Mouse (Mus musculus): ENCODE results near the gene Smurf2. TPM values are rescaled to one million over a fixed set of nuclear protein-coding genes. Genes with fewer than 3 reads are reported as not detected.
A peak's percentile ranks its signal among the peaks of the same experiment; 100 is the strongest.

Gene Smurf2
- polyA plus RNA-seq, 1 experiment from 2014 or later: 16.4 TPM

GRCm38 (mm10) chr11:106872650-106873049 is 47.9 kb downstream of the Smurf2 start:
- no peak for ATAC-seq (ENCODE audit: low read depth)

GRCm38 (mm10) chr11:106851438-106851837 is 69.1 kb downstream of the Smurf2 start:
- Histone ChIP-seq H3K4me1 (replicated peaks; ENCODE audit: control insufficient read depth, insufficient read depth, low read length) (no peaks in the 10 kb centered on the region), H3K36me3 (ENCODE audit: control insufficient read depth, insufficient read depth, low read length) (peaks cover 19% of the 10 kb centered on the region), H3K9me3 (ENCODE audit: control insufficient read depth, low read length) (no peaks in the 10 kb centered on the region), H3K9ac (ENCODE audit: low read length) (no peak overlapping the region), H3K4me2 (ENCODE audit: low read depth, low read length) (no peak overlapping the region), H3K27ac (ENCODE audit: low read length) (no peak overlapping the region), H3K4me3 (ENCODE audit: low read length) (no peak overlapping the region), H3K27me3 (ENCODE audit: control insufficient read depth, insufficient read depth, low read depth, low read length) (no peaks in the 10 kb centered on the region)
- ATAC-seq (ENCODE audit: low read depth): no peak
- 52% methylated on average over 2 of the region's 2 CpGs for WGBS

More at GRCm38 (mm10) chr11:106872650-106873049, 47.9 kb downstream of the Smurf2 start:
- Histone ChIP-seq H3K4me2 (ENCODE audit: low read depth, low read length) (no peak overlapping the region), H3K36me3 (ENCODE audit: control insufficient read depth, insufficient read depth, low read length) (peaks cover 14% of the 10 kb centered on the region), H3K9me3 (ENCODE audit: control insufficient read depth, low read length) (no peaks in the 10 kb centered on the region), H3K4me1 (replicated peaks; ENCODE audit: control insufficient read depth, insufficient read depth, low read length) (no peaks in the 10 kb centered on the region; the same call in 1 of the 2 replicates), H3K9ac (ENCODE audit: low read length) (no peak overlapping the region), H3K27ac (ENCODE audit: low read length) (no peak overlapping the region), H3K4me3 (ENCODE audit: low read length) (no peak overlapping the region), H3K27me3 (ENCODE audit: control insufficient read depth, insufficient read depth, low read depth, low read length) (no peaks in the 10 kb centered on the region)
- 84% methylated on average over 6 of the region's 6 CpGs for WGBS

DNA sequence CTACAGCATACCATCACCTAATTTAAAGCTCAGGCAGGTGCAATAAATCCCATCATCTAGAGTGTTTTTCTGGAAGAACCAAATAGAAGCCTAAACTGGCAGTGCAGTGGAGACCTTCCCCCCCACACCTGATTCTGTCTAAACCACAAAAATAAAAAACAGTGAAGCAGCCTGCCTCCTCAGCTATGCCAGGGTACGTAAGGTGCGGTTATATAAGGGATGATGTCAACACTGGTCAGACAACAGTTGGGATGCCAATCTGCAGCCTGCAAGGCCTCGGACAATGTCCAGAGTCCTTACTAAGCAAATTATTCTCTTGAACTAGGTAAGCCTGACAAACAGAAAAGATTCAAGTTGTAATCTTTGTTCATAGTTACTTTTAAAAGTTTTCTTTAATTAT is 78.5 kb downstream of the Smurf2 start:
- peaks cover 25% of the 10 kb centered on the region for H3K36me3 ChIP-seq (ENCODE audit: control insufficient read depth, insufficient read depth, low read length)
- WGBS: 86% methylated on average over 3 of the region's 3 CpGs

DNA sequence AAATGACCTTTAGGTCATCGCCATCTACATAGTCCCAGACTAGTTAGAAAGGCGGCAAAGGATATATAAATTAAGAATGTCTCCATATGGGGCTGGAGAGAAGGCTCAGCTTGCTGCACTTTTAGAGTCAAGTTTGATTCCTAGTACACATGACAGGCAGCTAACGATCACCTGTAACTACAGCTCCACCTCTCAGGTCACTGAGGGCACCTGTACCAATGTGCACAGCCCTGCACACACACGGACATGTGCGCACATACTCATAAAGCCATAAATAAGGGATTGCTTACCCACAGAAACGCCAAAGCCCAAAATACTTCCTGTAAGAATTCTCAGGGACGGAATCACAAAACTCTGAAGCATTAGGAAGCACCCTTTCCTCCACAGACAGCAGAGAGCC is 92.4 kb downstream of the Smurf2 start:
- Histone ChIP-seq H3K4me2 (ENCODE audit: low read depth, low read length) (no peak overlapping the region), H3K27ac (ENCODE audit: low read length) (no peak overlapping the region), H3K36me3 (ENCODE audit: control insufficient read depth, insufficient read depth, low read length) (peaks cover 29% of the 10 kb centered on the region), H3K27me3 (ENCODE audit: control insufficient read depth, insufficient read depth, low read depth, low read length) (no peaks in the 10 kb centered on the region), H3K9me3 (ENCODE audit: control insufficient read depth, low read length) (no peaks in the 10 kb centered on the region), H3K4me3 (ENCODE audit: low read length) (no peak overlapping the region), H3K4me1 (replicated peaks; ENCODE audit: control insufficient read depth, insufficient read depth, low read length) (no peaks in the 10 kb centered on the region), H3K9ac (ENCODE audit: low read length) (no peak overlapping the region)
- 94% methylated on average over 7 of the region's 7 CpGs for WGBS
- ATAC-seq (ENCODE audit: low read depth): no peak

More for the DNA sequence above, 78.5 kb downstream of the Smurf2 start:
- Histone ChIP-seq H3K9ac (ENCODE audit: low read length) (no peak overlapping the region), H3K27me3 (ENCODE audit: control insufficient read depth, insufficient read depth, low read depth, low read length) (no peaks in the 10 kb centered on the region), H3K4me1 (replicated peaks; ENCODE audit: control insufficient read depth, insufficient read depth, low read length) (no peaks in the 10 kb centered on the region), H3K9me3 (ENCODE audit: control insufficient read depth, low read length) (no peaks in the 10 kb centered on the region), H3K4me3 (ENCODE audit: low read length) (no peak overlapping the region), H3K27ac (ENCODE audit: low read length) (no peak overlapping the region), H3K4me2 (ENCODE audit: low read depth, low read length) (no peak overlapping the region)
- ATAC-seq (ENCODE audit: low read depth): no peak

- no peaks in the 10 kb centered on the region for H3K27me3 ChIP-seq (ENCODE audit: control insufficient read depth, insufficient read depth, low read depth, low read length)
- no peaks in the 10 kb centered on the region for H3K9me3 ChIP-seq (ENCODE audit: control insufficient read depth, low read length)
- no peak overlapping the region for H3K4me2 ChIP-seq (ENCODE audit: low read depth, low read length)
- WGBS: 77% methylated on average over 10 of the region's 10 CpGs
- H3K36me3 ChIP-seq (ENCODE audit: control insufficient read depth, insufficient read depth, low read length): peaks cover 37% of the 10 kb centered on the region
- H3K4me1 ChIP-seq (replicated peaks; ENCODE audit: control insufficient read depth, insufficient read depth, low read length): peaks cover 4% of the 10 kb centered on the region; the same call in 1 of the 2 replicates
- ATAC-seq (ENCODE audit: low read depth): no peak
- H3K9ac ChIP-seq (ENCODE audit: low read length): no peak overlapping the region
- no peak overlapping the region for H3K4me3 ChIP-seq (ENCODE audit: low read length)
- H3K27ac ChIP-seq (ENCODE audit: low read length): no peak overlapping the region
Measured at GRCm38 (mm10) chr11:106824403-106824802, 96.1 kb downstream of the Smurf2 start.

DNA sequence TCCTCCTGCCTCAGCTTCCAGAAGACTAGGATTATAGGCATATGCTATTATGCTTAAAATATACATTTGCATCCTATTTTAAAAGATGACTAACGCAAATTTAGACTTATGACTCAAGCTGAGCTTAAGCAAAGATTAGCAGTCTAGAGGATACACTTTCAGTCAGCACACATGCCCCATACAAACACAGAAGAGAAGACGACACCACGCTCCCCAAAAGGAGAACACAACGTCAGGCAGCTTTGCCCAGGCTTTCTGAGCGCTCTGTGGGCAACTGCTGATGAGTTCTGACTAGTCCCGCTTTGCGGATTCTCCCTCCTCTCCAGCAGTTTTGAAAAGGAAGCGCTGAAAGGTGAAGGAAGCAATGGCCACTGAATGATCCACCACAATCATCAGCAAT is 96.8 kb downstream of the Smurf2 start:
- Histone ChIP-seq H3K4me2 (ENCODE audit: low read depth, low read length) (no peak overlapping the region), H3K9me3 (ENCODE audit: control insufficient read depth, low read length) (no peaks in the 10 kb centered on the region), H3K9ac (ENCODE audit: low read length) (no peak overlapping the region), H3K4me3 (ENCODE audit: low read length) (no peak overlapping the region), H3K4me1 (replicated peaks; ENCODE audit: control insufficient read depth, insufficient read depth, low read length) (peaks cover 6% of the 10 kb centered on the region; the same call in 1 of the 2 replicates), H3K27me3 (ENCODE audit: control insufficient read depth, insufficient read depth, low read depth, low read length) (no peaks in the 10 kb centered on the region), H3K27ac (ENCODE audit: low read length) (no peak overlapping the region), H3K36me3 (ENCODE audit: control insufficient read depth, insufficient read depth, low read length) (peaks cover 39% of the 10 kb centered on the region)
- WGBS: 92% methylated on average over 8 of the region's 8 CpGs
- ATAC-seq (ENCODE audit: low read depth): no peak

- 78% methylated on average over 5 of the region's 5 CpGs for WGBS
- ATAC-seq (ENCODE audit: low read depth): no peak
Measured at GRCm38 (mm10) chr11:106822911-106823310, 97.6 kb downstream of the Smurf2 start.

GRCm38 (mm10) chr11:106822491-106822890 is 98.0 kb downstream of the Smurf2 start:
- ATAC-seq (ENCODE audit: low read depth): no peak
- no peaks in the 10 kb centered on the region for H3K9me3 ChIP-seq (ENCODE audit: control insufficient read depth, low read length)
- H3K27ac ChIP-seq (ENCODE audit: low read length): no peak overlapping the region
- no peaks in the 10 kb centered on the region for H3K27me3 ChIP-seq (ENCODE audit: control insufficient read depth, insufficient read depth, low read depth, low read length)
- 90% methylated on average over 8 of the region's 8 CpGs for WGBS
- H3K4me3 ChIP-seq (ENCODE audit: low read length): no peak overlapping the region
- H3K4me1 ChIP-seq (replicated peaks; ENCODE audit: control insufficient read depth, insufficient read depth, low read length): peaks cover 6% of the 10 kb centered on the region; the same call in 1 of the 2 replicates
- H3K4me2 ChIP-seq (ENCODE audit: low read depth, low read length): no peak overlapping the region
- no peak overlapping the region for H3K9ac ChIP-seq (ENCODE audit: low read length)
- peaks cover 34% of the 10 kb centered on the region for H3K36me3 ChIP-seq (ENCODE audit: control insufficient read depth, insufficient read depth, low read length)

More at GRCm38 (mm10) chr11:106822911-106823310, 97.6 kb downstream of the Smurf2 start:
- Histone ChIP-seq H3K4me1 (replicated peaks; ENCODE audit: control insufficient read depth, insufficient read depth, low read length) (peaks cover 6% of the 10 kb centered on the region; the same call in 1 of the 2 replicates), H3K9ac (ENCODE audit: low read length) (no peak overlapping the region), H3K27me3 (ENCODE audit: control insufficient read depth, insufficient read depth, low read depth, low read length) (no peaks in the 10 kb centered on the region), H3K9me3 (ENCODE audit: control insufficient read depth, low read length) (no peaks in the 10 kb centered on the region), H3K4me2 (ENCODE audit: low read depth, low read length) (no peak overlapping the region), H3K4me3 (ENCODE audit: low read length) (no peak overlapping the region), H3K27ac (ENCODE audit: low read length) (no peak overlapping the region), H3K36me3 (ENCODE audit: control insufficient read depth, insufficient read depth, low read length) (peaks cover 32% of the 10 kb centered on the region)

GRCm38 (mm10) chr11:106821397-106821796 is 99.1 kb downstream of the Smurf2 start:
- H3K27ac ChIP-seq (ENCODE audit: low read length): 0 out of 2 replicates have a peak overlapping the region, but pooled peaks have one; percentile 18
- no peak overlapping the region for H3K9ac ChIP-seq (ENCODE audit: low read length)
- no peak overlapping the region for H3K4me2 ChIP-seq (ENCODE audit: low read depth, low read length)
- H3K4me3 ChIP-seq (ENCODE audit: low read length): no peak overlapping the region
- H3K4me1 ChIP-seq (replicated peaks; ENCODE audit: control insufficient read depth, insufficient read depth, low read length): peaks cover 6% of the 10 kb centered on the region; the same call in 1 of the 2 replicates
- H3K36me3 ChIP-seq (ENCODE audit: control insufficient read depth, insufficient read depth, low read length): peaks cover 30% of the 10 kb centered on the region
- ATAC-seq (ENCODE audit: low read depth): no peak
- no peaks in the 10 kb centered on the region for H3K27me3 ChIP-seq (ENCODE audit: control insufficient read depth, insufficient read depth, low read depth, low read length)
- no peaks in the 10 kb centered on the region for H3K9me3 ChIP-seq (ENCODE audit: control insufficient read depth, low read length)
- WGBS: 71% methylated on average over 6 of the region's 6 CpGs
